Mouse (Mus musculus) olfactory bulb, adult 2 months (tissue): ENCODE data around the gene Olfr1189. TPM values are rescaled to one million over a fixed set of nuclear protein-coding genes. Genes with fewer than 3 reads are reported as not detected.
"Not testable (repeated sequence)": the region's sequence is repeated elsewhere in the genome, so short reads cannot be mapped to it uniquely, and the experiment has no call there.

Experiments used
- H3K27ac ChIP-seq: fragments of 200-500 bp; 2 replicates; pipeline ENCODE4 v1.5.1; 2012; ENCODE audit warnings: low read depth, low read length; ENCODE audit not compliant: insufficient read depth
- H3K4me1 ChIP-seq: fragments of 200-500 bp; 2 replicates; pipeline ENCODE4 v1.6.1; 2012; ENCODE audit warnings: low read length; ENCODE audit not compliant: control insufficient read depth, insufficient read depth
- H3K4me3 ChIP-seq: fragments of 200-500 bp; 2 replicates; pipeline ENCODE4 v1.5.1; 2012; ENCODE audit warnings: mild to moderate bottlenecking, low read depth, low read length, moderate library complexity; ENCODE audit not compliant: insufficient read depth
- CTCF ChIP-seq: fragments of 200-500 bp; IDR thresholded peaks from 2 replicates; pipeline ENCODE4 v1.5.1; 2012; ENCODE audit warnings: low read depth, mild to moderate bottlenecking, low read length, moderate library complexity; ENCODE audit not compliant: insufficient read depth
- POLR2A ChIP-seq: fragments of 200-500 bp; IDR thresholded peaks from 2 replicates; pipeline ENCODE4 v1.6.1; 2012; ENCODE audit warnings: mild to moderate bottlenecking, low read depth, low read length, moderate library complexity; ENCODE audit not compliant: insufficient read depth
- WGBS: fragments of 180-500 bp; shearing (Covaris S2); methylation state at CpG from one replicate; pipeline ENCODE4 v1.1.7; 2018; 5-methylcytosine and 5-hydroxymethylcytosine counted together
- polyA plus RNA-seq: library from polyadenylated mRNA; stranded (reverse); fragments of >200 nt; gene quantifications from 2 replicates; pipeline ENCODE4 v1.2.4, GENCODE M21; 2012; ENCODE audit warnings: low replicate concordance; ENCODE audit not compliant: missing spikeins, insufficient read depth, insufficient read length

Gene Olfr1189
- not detected in 2 replicates for polyA plus RNA-seq

DNA sequence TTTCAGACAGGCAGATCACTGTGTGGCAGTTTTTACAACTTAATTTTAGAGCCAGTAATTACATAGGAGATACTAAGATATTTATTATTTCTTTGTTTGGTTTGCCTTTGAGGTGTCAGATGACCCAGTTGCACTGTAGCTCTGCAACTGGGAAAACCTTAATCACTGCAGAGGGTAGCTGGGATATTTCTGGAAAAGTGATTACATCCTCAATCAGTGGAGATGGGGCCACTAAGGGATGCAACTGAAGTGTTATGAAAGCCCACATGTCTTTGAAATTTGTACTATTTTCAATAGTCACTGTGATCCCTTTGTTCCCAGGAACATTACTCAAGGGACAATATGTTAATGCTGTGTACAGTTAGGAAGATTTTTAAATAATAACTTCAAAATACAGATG lies at the start of gene Olfr1189:
Gene Olfr1189 (plus strand): TSS at position 301 of the 400 bp plus-strand sequence.
- no peak within 1 kb of the TSS for H3K4me3 ChIP-seq
- H3K4me1 ChIP-seq: no peaks in the 10 kb centered on the region
- TF ChIP-seq POLR2A: no peak
- TF ChIP-seq CTCF: no peak
- no peak within 1 kb of the TSS for H3K27ac ChIP-seq

DNA sequence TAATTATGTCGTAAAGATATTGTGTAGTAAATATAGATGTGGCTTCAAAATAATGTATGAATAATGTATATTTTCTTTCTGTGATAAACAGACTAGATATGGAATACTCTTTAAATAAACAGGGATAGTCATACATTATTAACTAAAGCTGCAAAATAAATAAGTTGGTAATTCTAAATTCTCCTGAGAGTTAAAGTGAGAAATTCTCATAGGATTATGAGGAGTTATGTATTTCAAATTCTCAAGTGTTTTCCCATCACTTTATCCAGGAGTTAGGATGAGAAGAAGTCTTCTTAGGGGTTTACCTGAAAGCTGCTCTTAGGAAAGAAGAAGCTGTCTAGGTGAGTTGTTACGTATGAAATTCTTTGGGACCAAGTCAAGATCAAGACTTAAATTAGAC lies 29.6 kb upstream of the Olfr1189 start, which contains the start of gene Olfr1188:
Gene Olfr1188 (plus strand): TSS at position 301 of the 400 bp plus-strand sequence.
- H3K4me3 ChIP-seq: no peak within 1 kb of the TSS
- H3K27ac ChIP-seq: no peak within 1 kb of the TSS
- H3K4me1 ChIP-seq: no peaks in the 10 kb centered on the region
- WGBS: 91% methylated on average over 2 of the region's 2 CpGs
- no peak for TF ChIP-seq POLR2A
- TF ChIP-seq CTCF: no peak

DNA sequence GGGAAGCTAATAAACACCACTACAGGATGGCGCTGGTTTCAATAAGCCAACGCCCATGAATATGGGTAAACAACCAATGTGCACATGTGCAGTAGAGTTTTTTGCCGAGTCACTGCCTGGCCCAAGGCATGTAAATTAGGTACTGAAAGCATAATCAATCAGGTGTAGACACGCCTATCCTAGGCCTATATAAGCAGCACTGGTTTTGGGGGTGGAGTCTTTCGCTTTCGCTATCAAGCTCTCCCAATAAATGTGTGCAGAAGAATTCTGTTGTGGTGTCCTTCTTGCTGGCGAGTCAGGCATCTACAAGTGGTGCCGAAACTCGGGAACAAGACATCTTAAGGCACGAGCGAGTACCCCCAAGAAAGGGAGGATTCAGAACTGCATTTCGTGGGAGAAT lies 13.6 kb upstream of the Olfr1189 start:
- H3K27ac ChIP-seq, H3K4me1 ChIP-seq, H3K4me3 ChIP-seq: not testable (repeated sequence)
- 93% methylated on average over 12 of the region's 12 CpGs for WGBS

DNA sequence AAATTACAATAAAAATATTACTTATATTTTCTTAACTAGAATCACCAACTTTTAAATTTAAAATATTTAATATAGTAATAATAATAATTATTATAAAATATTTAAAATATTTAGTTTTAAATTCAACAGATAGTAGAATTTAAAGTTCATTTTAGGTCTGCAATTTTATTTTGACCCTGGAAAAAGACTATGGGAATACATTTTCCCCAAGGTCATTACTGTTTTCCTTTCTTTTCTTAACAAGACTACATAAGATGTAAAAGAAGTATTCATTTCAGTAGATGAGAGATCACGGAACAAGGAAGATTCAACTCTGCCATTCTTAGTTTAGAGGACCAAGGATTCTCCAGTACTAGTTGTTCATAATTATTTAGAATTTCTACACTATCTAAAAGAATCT lies 54.0 kb downstream of the Olfr1189 start, which contains the start of gene Olfr1191-ps1:
Gene Olfr1191-ps1 (plus strand): TSS at position 301 of the 400 bp plus-strand sequence.
- not testable (repeated sequence) for H3K27ac ChIP-seq, H3K4me3 ChIP-seq, H3K4me1 ChIP-seq
- WGBS: 87% methylated on average over 1 of the region's 1 CpGs

Other genes with a start within 250 kb of the Olfr1189 start
- not detected in 2 replicates for gene Olfr1176, start 249.7 kb upstream of the Olfr1189 start, polyA plus RNA-seq
- not detected in 2 replicates for gene Olfr1177-ps, start 240.0 kb upstream of the Olfr1189 start, polyA plus RNA-seq
- gene Olfr1178, start 199.4 kb upstream of the Olfr1189 start, polyA plus RNA-seq: not detected in 2 replicates
- not detected in 2 replicates for gene Olfr1179, start 180.0 kb upstream of the Olfr1189 start, polyA plus RNA-seq
- not detected in 2 replicates for gene Olfr1180, start 167.3 kb upstream of the Olfr1189 start, polyA plus RNA-seq
- not detected in 2 replicates for gene Olfr1181, start 160.3 kb upstream of the Olfr1189 start, polyA plus RNA-seq
- gene Gm13757, start 137.3 kb upstream of the Olfr1189 start, polyA plus RNA-seq: not detected in 2 replicates
- gene Olfr1183, start 131.6 kb upstream of the Olfr1189 start, polyA plus RNA-seq: not detected in 2 replicates
- not detected in 2 replicates for gene Olfr1184, start 102.9 kb upstream of the Olfr1189 start, polyA plus RNA-seq
- gene Olfr1185-ps1, start 93.1 kb upstream of the Olfr1189 start, polyA plus RNA-seq: not detected in 2 replicates
- gene Olfr1186, start 67.9 kb upstream of the Olfr1189 start, polyA plus RNA-seq: not detected in 2 replicates
- gene Olfr1188, start 29.5 kb upstream of the Olfr1189 start, polyA plus RNA-seq: not detected in 2 replicates
- not detected in 2 replicates for gene Olfr1191-ps1, start 54.1 kb downstream of the Olfr1189 start, polyA plus RNA-seq
- 63.7 TPM in 1 of 2 replicates, not detected in the other for gene Olfr1192-ps1, start 62.1 kb downstream of the Olfr1189 start, polyA plus RNA-seq
- gene Olfr1193, start 89.2 kb downstream of the Olfr1189 start, polyA plus RNA-seq: not detected in 2 replicates
- gene Olfr1195, start 102.7 kb downstream of the Olfr1189 start, polyA plus RNA-seq: not detected in 2 replicates
- gene Olfr1196, start 118.1 kb downstream of the Olfr1189 start, polyA plus RNA-seq: not detected in 2 replicates
- gene Olfr1197, start 145.9 kb downstream of the Olfr1189 start, polyA plus RNA-seq: not detected in 2 replicates
- gene Olfr1198, start 164.9 kb downstream of the Olfr1189 start, polyA plus RNA-seq: not detected in 2 replicates
- not detected in 2 replicates for gene Olfr1199, start 174.0 kb downstream of the Olfr1189 start, polyA plus RNA-seq
- not detected in 2 replicates for gene Olfr1200, start 184.0 kb downstream of the Olfr1189 start, polyA plus RNA-seq
- not detected in 2 replicates for gene Olfr1201, start 206.6 kb downstream of the Olfr1189 start, polyA plus RNA-seq
- gene Olfr1202, start 228.0 kb downstream of the Olfr1189 start, polyA plus RNA-seq: not detected in 2 replicates
- not detected in 2 replicates for gene Olfr1205, start 243.3 kb downstream of the Olfr1189 start, polyA plus RNA-seq